Mouse (Mus musculus) gastrocnemius, adult 2 months (tissue): ENCODE results near the gene Barhl1. TPM values are rescaled to one million over a fixed set of nuclear protein-coding genes. Genes with fewer than 3 reads are reported as not detected.

ENCODE experiments used
- DNase-seq: peaks from one replicate; pipeline ENCODE4 v3.0.0; 2022
- H3K27ac ChIP-seq: fragments of 200-600 bp; 2 replicates; pipeline ENCODE4 v1.8.1; 2022; ENCODE audit warnings: mild to moderate bottlenecking
- H3K4me3 ChIP-seq: fragments of 200-600 bp; 2 replicates; pipeline ENCODE4 v1.8.1; 2022; ENCODE audit warnings: mild to moderate bottlenecking, moderate library complexity
- CTCF ChIP-seq: fragments of 200-600 bp; IDR thresholded peaks from 2 replicates; pipeline ENCODE4 v1.8.1; 2022; ENCODE audit warnings: antibody characterized with exemption, mild to moderate bottlenecking, moderate library complexity
- intact Hi-C: fragments of 180-260 bp; cut with DNase I; formaldehyde crosslinking; loops from one replicate; pipeline ENCODE4 v1.15.1; 2025
- total RNA-seq, 2 experiments: library from RNA; stranded (reverse); gene quantifications; 2 replicates each; pipeline ENCODE4 v1.2.3; 2021

The Barhl1 gene
- total RNA-seq, 2 experiments from 2014 or later = not detected

DNA sequence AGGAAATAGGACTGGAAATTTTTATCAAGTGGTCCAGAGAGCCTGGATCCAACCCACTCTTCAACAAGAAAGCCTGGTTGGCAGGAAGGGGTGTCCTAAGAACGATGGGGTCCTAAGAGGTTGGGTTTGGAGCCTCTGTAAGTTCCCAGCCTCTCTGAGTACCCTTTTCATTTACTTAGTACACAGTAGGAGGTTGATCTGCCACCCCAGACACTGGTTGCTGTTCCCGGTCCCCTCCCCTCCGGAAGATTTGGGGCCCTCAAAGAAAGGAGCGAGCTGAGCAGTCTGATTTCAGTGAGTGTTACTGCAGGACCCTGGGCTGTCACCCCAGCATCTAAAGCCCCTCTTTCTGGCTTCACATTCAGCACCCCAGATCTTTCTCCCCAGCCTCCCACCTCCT is 2.5 kb upstream of the Barhl1 start:
- no peak for TF ChIP-seq CTCF
- Histone ChIP-seq H3K27ac (no peak overlapping the region), H3K4me3 (no peak overlapping the region)
- intact Hi-C loops = no loop called here
- DNase-seq = no peak

- peak; percentile 43 for DNase-seq
- TF ChIP-seq CTCF = no peak
- peak overlapping the region; percentile 52 for H3K4me3 ChIP-seq
- no peak overlapping the region for H3K27ac ChIP-seq
- intact Hi-C loops = no loop called here
These were observed 1.3 kb upstream of the Barhl1 start for GRCm38 (mm10) chr2:28917518-28918361.

DNA sequence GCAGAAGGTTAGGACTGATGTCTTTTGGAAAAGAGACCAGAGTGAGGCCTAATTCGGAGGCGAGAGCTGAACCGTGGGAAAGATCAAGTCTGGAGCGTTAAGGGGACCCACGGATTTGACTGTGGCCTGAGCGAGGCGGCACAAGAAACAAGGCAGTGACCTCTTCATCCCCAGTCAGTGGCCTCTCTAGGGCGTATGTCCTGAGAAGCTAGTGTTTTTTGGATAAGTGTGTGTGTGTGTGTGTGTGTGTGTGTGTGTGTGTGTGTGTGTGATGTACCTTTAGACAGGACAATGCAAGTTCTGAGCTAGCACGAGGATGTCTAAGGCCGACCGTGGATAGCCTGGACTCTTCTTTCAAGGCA is 669 bp upstream of the Barhl1 start:
- TF ChIP-seq CTCF = no peak
- Histone ChIP-seq H3K4me3 (no peak overlapping the region), H3K27ac (no peak overlapping the region)
- DNase-seq = no peak
- intact Hi-C loops = no loop called here

GRCm38 (mm10) chr2:28915768-28916512 is 528 bp downstream of the Barhl1 start:
- no peak overlapping the region for H3K27ac ChIP-seq
- H3K4me3 ChIP-seq = peak overlapping the region; percentile 3; the same call in 1 of the 2 replicates
- intact Hi-C loops = no loop called here
- peak; percentile 78 for DNase-seq
- TF ChIP-seq CTCF = no peak

- DNase-seq = peak; percentile 15
- intact Hi-C loops = no loop called here
- no peak for TF ChIP-seq CTCF
- no peak overlapping the region for H3K27ac ChIP-seq
- no peak overlapping the region for H3K4me3 ChIP-seq
These were observed 1.2 kb downstream of the Barhl1 start for GRCm38 (mm10) chr2:28915104-28915738.

DNA sequence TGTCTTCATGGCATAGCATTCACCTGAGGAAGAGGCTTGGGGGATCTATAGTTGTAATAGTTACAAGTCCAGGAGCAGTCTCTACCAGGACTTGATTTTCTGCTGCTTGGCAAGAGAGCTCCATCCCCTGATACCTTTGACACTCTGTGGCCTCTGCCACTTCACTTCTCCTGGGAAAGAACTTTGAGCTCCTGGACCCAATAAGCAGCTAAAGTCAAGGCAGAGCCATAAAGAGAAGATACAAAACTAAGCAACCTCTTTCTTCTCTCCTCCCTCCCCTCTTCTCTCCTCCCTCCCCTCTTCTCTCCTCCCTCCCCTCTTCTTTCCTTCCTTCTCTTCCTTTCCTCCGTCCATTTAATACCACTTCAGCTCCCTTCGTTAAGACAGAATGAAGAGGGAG is 2.3 kb downstream of the Barhl1 start:
- DNase-seq = no peak
- TF ChIP-seq CTCF = no peak
- H3K4me3 ChIP-seq = no peak overlapping the region
- intact Hi-C loops = no loop called here
- H3K27ac ChIP-seq = no peak overlapping the region

DNA sequence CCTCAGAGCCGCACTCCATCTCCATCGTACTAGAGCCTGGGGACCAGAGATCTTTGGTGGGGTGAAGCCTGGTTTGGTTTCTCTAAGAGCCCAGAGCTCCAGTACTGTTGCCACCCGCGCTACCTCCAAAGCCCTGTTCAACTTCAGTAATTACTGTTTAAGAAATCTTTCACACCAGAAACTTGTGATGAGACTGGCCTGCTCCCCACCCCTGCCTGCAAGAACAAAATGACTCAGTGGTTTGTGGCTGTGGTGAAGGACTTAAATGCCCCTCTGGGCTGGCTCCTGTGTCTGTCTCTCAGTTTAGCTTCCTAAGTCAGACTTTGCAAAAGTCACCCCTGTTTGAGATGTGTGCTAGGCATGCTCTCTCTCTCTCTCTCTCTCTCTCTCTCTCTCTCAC is 3.5 kb downstream of the Barhl1 start:
- intact Hi-C loops = no loop called here
- no peak overlapping the region for H3K27ac ChIP-seq
- no peak for DNase-seq
- no peak for TF ChIP-seq CTCF
- H3K4me3 ChIP-seq = no peak overlapping the region

- TF ChIP-seq CTCF = no peak
- Histone ChIP-seq H3K27ac (no peak overlapping the region), H3K4me3 (no peak overlapping the region)
- DNase-seq = no peak
- intact Hi-C loops = no loop called here
These were observed 4.3 kb downstream of the Barhl1 start for GRCm38 (mm10) chr2:28912039-28912700.

DNA sequence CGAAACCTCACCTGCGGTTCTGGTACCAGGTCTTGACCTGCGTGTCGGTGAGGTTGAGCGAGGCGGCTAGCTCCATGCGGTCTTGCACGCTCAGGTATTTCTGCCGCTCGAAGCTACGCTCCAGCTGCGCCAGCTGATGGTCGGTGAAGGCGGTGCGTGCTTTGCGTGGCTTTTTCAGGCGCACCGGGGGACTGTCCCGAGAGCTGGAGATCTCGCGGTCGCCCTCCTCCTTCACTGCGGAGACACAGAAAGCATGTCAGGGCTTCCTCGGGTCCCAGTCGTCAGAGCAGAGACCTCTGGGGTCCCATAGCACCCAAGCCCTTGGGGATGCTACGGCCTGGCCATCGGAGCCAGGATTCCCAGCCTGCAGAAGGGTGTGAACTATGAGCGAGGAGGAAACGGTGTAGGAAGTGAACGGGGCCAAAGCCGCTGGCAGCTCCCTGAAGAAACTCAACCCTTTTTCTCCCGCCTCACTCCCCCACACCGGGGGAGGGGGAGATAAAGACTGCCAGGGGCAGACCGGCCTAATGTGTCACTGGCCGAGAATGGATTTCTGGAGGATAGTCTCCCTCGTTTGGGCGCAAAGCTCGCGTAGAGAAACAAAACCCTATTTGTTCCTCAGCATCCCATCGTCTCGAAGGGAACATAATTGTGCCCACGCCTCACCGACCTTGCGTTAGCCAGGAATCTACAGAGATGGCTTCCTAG is 5.0 kb downstream of the Barhl1 start:
- intact Hi-C loops = no loop called here
- Histone ChIP-seq H3K4me3 (no peak overlapping the region), H3K27ac (no peak overlapping the region)
- DNase-seq = no peak
- no peak for TF ChIP-seq CTCF

DNA sequence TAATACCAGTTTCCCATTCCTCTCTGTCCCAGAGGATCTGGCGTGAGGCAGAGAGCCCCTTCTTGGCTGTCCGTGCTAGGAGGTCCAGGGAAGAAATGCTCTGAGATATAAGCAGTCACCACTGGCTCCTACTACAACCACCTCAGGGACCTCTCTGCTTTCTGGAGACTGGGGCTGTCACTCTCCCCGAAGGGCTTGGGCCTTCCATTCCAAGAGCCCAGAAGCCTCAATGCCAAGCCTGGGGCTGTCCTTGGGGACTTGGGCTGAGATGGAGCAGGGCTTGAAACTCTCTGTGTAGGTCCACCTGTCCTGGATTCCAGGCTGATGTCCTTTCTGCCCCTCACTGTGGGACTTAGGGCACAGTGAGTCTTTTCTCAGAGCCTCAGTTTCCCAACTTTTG is 5.6 kb downstream of the Barhl1 start:
- Histone ChIP-seq H3K4me3 (no peak overlapping the region), H3K27ac (no peak overlapping the region)
- intact Hi-C loops = no loop called here
- no peak for DNase-seq
- no peak for TF ChIP-seq CTCF

DNA sequence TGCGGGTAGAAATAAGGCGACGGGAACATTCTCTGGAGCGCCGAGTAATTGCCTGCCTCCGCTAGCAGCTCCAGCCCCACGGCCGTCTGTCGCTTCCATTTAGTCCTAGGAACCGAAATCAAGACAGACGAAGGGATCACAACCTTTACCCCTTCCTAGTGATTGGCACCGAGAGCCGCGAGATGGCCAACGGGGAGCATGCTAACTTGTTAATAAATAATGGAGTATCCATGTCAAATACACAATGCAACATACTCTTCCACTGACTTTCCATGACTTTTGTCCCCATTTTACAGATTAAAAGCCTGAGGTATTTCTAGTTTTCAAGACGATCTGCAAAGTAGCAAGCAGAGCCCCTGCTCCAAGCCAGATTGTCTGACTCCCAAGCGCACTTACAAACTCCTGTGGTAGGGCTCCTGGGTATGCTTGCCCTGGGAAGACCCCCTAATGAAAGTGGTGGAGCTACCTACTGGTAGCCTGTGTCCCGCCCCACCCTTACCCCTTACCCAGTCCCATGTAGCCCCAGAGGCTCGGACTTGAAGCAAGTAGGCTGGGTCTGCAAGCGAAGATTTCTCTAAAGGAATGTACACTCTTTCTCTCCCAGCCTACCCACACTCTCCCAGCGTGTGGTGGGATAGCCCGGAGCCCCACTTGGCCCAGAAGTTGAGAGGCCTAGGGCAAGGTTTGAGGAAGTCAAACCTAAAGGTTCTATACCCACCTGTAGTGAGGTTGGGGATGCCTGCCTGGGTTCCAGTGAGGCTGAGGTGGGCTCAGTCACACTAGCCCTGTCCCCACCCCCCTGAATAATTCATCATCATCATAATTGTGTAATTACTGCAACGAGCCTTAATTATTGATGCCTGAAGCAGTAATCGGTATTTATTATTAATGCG is 6.4 kb downstream of the Barhl1 start:
- no peak for DNase-seq
- Histone ChIP-seq H3K27ac (no peak overlapping the region), H3K4me3 (peak overlapping the region; percentile 68)
- intact Hi-C loops = no loop called here
- TF ChIP-seq CTCF = no peak
